Mouse (Mus musculus) midbrain, embryonic 15.5 days (tissue): ENCODE results near the gene Onecut3. TPM values are rescaled to one million over a fixed set of nuclear protein-coding genes. Genes with fewer than 3 reads are reported as not detected.

Experiments
- ATAC-seq: fragments of 200-750 bp; cut with Nextera tagmentation; replicated peaks from 2 replicates; pipeline ENCODE4 v1.8.0; 2017; ENCODE audit warnings: moderate TSS enrichment
- H3K27ac ChIP-seq: fragments of 300-500 bp; sonication (generic); 2 replicates; pipeline ENCODE4 v1.5.1; 2015; ENCODE audit warnings: mild to moderate bottlenecking, inconsistent platforms
- H3K27me3 ChIP-seq: fragments of 300-500 bp; sonication (generic); replicated peaks from 2 replicates; pipeline ENCODE4 v1.6.1; 2015; ENCODE audit warnings: inconsistent platforms
- H3K36me3 ChIP-seq: fragments of 300-500 bp; sonication (generic); replicated peaks from 2 replicates; pipeline ENCODE4 v1.6.1; 2015; ENCODE audit warnings: inconsistent platforms
- H3K4me1 ChIP-seq: fragments of 300-500 bp; sonication (generic); 2 replicates; pipeline ENCODE4 v1.6.1; 2015; ENCODE audit warnings: inconsistent platforms
- H3K4me2 ChIP-seq: fragments of 300-500 bp; sonication (generic); 2 replicates; pipeline ENCODE4 v1.6.1; 2015; ENCODE audit warnings: inconsistent platforms, mild to moderate bottlenecking, moderate library complexity
- H3K4me3 ChIP-seq: fragments of 300-500 bp; sonication (generic); 2 replicates; pipeline ENCODE4 v1.5.1; 2015; ENCODE audit warnings: mild to moderate bottlenecking, inconsistent platforms
- H3K9ac ChIP-seq: fragments of 300-500 bp; sonication (generic); 2 replicates; pipeline ENCODE4 v1.6.1; 2015; ENCODE audit warnings: mild to moderate bottlenecking, inconsistent platforms
- H3K9me3 ChIP-seq: fragments of 300-500 bp; sonication (generic); 2 replicates; pipeline ENCODE4 v1.6.1; 2016; ENCODE audit warnings: inconsistent platforms
- WGBS: fragments of 180-500 bp; shearing (Covaris S2); methylation state at CpG from one replicate; pipeline ENCODE4 v1.1.7; 2015; ENCODE audit warnings: mixed read lengths; 5-methylcytosine and 5-hydroxymethylcytosine counted together
- polyA plus RNA-seq: library from polyadenylated mRNA; unstranded; fragments of >200 nt; fragmentation: Nextera tagmentation; extraction: Ambion mirVana; gene quantifications from 2 replicates; pipeline ENCODE4 v1.2.1, GENCODE M21; 2015

Onecut3 gene
- polyA plus RNA-seq, 1 experiment from 2014 or later, result 2.6 TPM

DNA sequence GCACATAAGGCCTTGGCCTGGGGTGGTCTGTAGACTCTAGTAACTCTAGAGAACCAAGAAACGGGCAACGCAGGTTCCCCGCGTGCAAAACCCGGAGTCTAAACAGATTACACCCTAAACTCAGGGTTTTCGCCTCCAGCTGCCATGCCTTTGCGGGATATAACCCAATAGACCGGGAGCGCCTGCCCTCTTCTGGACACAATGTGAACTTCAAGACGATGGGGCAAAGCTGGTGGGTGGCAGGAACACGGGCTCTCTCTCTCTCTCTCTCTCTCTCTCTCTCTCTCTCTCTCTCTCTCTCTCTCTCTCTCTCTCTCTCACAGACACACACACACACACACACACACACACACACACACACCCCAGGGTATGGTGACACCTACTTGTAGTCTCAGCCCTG is 11.6 kb downstream of the Onecut3 start:
- peaks cover 58% of the 10 kb centered on the region for H3K27me3 ChIP-seq

DNA sequence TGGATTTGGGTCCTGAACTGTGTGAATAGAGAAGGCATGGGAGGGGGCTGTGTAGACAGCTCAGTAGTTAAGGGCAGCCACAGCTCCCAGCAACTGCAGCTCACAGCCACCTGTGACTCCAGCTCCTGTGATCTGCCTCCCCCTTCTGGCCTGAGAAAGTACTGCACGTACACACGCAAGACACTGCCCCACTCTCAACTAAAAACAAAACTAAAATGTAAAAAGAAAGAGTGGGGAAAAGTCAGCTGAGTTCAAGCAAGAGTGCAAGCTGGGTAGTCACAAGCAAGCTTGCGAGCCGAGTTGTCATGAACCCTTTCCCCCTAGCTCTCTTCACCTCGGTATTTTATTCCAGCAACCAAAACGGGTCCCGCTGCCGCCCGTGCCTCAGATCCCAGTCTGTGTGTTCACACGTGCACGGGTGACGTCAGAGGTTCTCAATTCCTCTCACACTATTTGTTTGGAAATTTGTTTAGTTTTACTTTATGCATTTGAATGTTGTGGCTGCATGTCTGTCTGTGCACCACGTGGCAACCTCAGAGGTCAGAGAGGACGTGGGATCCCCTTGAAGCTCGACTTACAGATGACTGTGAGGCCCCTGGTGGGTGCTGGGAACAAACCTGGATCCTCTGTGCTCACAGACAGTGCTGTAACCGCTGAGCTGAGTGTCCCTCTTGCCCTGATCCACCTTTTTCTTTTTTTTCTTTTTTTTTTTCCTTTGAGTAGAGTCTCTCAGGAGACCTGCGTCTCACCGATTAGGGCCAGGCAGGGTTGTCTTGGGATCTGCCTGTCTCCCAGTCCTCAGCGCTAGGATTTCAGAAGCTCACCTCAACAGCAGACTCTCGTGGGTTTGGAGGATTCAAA is 15.0 kb downstream of the Onecut3 start:
- Histone ChIP-seq H3K4me1 (peaks cover 12% of the 10 kb centered on the region), H3K4me3 (peak overlapping the region; percentile 15; the same call in 1 of the 2 replicates), H3K27ac (no peak overlapping the region), H3K36me3 (no peaks in the 10 kb centered on the region), H3K4me2 (peak overlapping the region; percentile 40), H3K9me3 (no peaks in the 10 kb centered on the region), H3K9ac (no peak overlapping the region), H3K27me3 (peaks cover 36% of the 10 kb centered on the region)
- ATAC-seq, result peak; percentile 50
- WGBS, result 8% methylated on average over 20 of the region's 20 CpGs

More for the DNA sequence above, 11.6 kb downstream of the Onecut3 start:
- Histone ChIP-seq H3K9me3 (no peaks in the 10 kb centered on the region), H3K4me2 (no peak overlapping the region), H3K4me1 (peaks cover 8% of the 10 kb centered on the region; the same call in 1 of the 2 replicates), H3K36me3 (no peaks in the 10 kb centered on the region), H3K9ac (no peak overlapping the region), H3K4me3 (no peak overlapping the region), H3K27ac (no peak overlapping the region)
- ATAC-seq, result no peak
- WGBS, result under 1% methylated on average over 11 of the region's 11 CpGs

DNA sequence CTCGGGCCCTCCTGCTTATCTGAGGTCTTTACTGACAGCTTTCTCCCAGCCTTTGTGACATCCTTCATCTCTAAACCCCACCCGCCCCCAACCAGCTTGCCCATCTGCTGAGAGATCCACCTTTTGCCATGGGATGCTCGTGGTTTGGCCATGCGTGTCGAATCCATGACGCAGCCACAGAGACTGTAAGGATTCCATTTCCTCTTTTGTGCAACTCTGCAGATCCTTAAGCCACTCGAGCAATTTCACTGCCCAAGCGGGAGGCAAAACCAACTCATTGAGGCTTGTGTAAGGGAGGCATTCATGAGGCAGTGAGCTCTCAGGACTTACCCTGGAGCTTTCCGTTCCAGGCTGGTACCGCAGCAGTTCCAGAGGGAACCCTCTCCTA is 15.6 kb downstream of the Onecut3 start:
- peaks cover 30% of the 10 kb centered on the region for H3K27me3 ChIP-seq
- ATAC-seq, result no peak
- H3K9me3 ChIP-seq, result no peaks in the 10 kb centered on the region
- no peak overlapping the region for H3K4me3 ChIP-seq
- WGBS, result 48% methylated on average over 10 of the region's 10 CpGs
- no peaks in the 10 kb centered on the region for H3K36me3 ChIP-seq
- H3K4me2 ChIP-seq, result no peak overlapping the region
- no peak overlapping the region for H3K27ac ChIP-seq
- no peak overlapping the region for H3K9ac ChIP-seq
- H3K4me1 ChIP-seq, result peaks cover 12% of the 10 kb centered on the region

DNA sequence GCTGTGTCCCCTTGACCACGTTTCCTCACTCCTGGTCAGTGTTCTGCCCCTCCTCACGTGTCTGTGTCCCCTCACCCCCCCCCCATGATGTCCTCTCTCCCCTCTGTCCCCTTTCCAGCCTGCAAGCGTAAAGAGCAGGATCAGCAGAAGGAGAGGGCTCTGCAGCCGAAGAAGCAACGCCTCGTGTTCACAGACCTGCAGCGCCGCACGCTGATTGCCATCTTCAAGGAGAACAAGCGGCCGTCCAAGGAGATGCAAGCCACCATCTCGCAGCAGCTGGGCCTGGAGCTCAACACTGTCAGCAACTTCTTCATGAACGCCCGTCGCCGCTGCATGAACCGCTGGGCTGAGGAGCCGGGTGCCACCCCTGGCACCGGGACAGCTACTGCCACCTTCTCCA is 19.1 kb downstream of the Onecut3 start:
- ATAC-seq, result no peak
- WGBS, result 8% methylated on average over 19 of the region's 19 CpGs
- Histone ChIP-seq H3K4me2 (peak overlapping the region; percentile 36), H3K4me1 (peaks cover 12% of the 10 kb centered on the region), H3K9me3 (no peaks in the 10 kb centered on the region), H3K27me3 (peaks cover 16% of the 10 kb centered on the region), H3K4me3 (peak overlapping the region; percentile 13; the same call in 1 of the 2 replicates), H3K27ac (no peak overlapping the region), H3K9ac (peak overlapping the region; percentile 4; the same call in 1 of the 2 replicates), H3K36me3 (no peaks in the 10 kb centered on the region)

DNA sequence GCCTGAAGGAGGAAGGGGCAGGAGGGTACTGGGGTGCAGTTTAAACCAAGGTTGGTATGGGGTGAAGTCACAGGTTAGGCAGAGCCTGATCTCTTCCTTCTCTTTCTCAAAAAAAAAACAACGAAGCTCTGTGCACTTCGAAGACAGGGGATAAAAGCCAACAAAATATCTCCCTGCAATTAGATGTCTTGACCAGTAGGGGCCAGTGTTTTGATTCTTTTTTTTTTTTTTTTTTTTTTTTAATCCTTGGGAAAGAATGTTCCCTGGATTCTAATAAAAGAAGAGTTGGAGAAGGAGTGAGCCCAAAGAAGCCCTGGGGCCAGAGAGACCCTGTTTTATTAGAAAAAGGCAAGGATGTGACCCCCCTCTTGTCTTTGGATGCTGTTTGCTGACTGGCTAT is 24.7 kb downstream of the Onecut3 start:
- no peak overlapping the region for H3K4me3 ChIP-seq
- no peak overlapping the region for H3K4me2 ChIP-seq
- WGBS, result 72% methylated on average over 2 of the region's 2 CpGs
- H3K9ac ChIP-seq, result no peak overlapping the region
- no peak overlapping the region for H3K27ac ChIP-seq
- no peaks in the 10 kb centered on the region for H3K27me3 ChIP-seq
- no peaks in the 10 kb centered on the region for H3K4me1 ChIP-seq
- no peaks in the 10 kb centered on the region for H3K9me3 ChIP-seq
- no peak for ATAC-seq
- no peaks in the 10 kb centered on the region for H3K36me3 ChIP-seq

DNA sequence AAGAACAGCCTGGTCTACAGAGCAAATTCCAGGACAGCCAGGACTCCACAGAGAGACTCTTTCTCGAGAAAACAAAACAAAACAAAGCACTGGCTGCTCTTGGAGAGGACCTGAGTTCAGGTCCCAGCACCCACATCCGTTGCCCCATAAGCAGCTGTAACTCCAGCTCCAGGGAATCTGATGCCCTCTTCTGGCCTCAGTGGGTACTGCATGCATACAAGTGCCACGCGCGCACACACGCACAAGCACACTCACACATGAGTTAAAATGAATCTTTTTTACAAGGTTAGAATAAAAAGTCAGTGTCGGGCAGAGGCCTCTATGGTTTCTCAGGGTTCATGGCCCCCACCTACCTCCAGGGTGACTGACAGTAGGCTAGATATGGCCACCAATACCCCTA is 28.7 kb downstream of the Onecut3 start:
- 91% methylated on average over 7 of the region's 7 CpGs for WGBS
- no peak overlapping the region for H3K9ac ChIP-seq
- no peak for ATAC-seq

DNA sequence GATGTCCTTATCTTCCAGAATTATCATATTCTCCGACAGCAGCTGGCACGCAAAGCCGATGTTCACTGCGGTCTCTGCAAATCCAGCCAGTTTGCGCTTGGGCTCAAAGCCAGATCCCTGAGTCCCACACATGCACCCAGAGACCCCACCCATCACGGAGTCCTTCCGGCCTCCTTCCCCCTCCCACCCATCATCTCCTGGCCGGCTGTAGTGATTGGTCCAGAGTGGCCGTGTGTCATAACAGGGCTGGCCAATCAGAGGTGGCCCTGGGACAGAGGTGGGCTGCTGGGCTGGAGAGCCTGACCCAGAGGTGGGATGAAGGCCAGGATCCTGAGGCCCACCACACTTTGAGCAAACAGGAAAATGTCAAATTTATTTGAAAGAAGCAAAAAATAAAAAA is 31.5 kb downstream of the Onecut3 start:
- Histone ChIP-seq H3K4me2 (peak overlapping the region; percentile 36), H3K27ac (no peak overlapping the region), H3K9ac (no peak overlapping the region), H3K9me3 (no peaks in the 10 kb centered on the region), H3K27me3 (no peaks in the 10 kb centered on the region), H3K36me3 (no peaks in the 10 kb centered on the region), H3K4me3 (peak overlapping the region; percentile 22), H3K4me1 (0 out of 2 replicates have a peak, but pooled peaks cover 5% of the 10 kb centered on the region)
- WGBS, result 18% methylated on average over 9 of the region's 9 CpGs
- peak; percentile 92 for ATAC-seq

More for the DNA sequence above, 28.7 kb downstream of the Onecut3 start:
- Histone ChIP-seq H3K4me1 (0 out of 2 replicates have a peak, but pooled peaks cover 5% of the 10 kb centered on the region), H3K4me2 (no peak overlapping the region), H3K27ac (no peak overlapping the region), H3K4me3 (no peak overlapping the region), H3K27me3 (no peaks in the 10 kb centered on the region), H3K36me3 (no peaks in the 10 kb centered on the region), H3K9me3 (no peaks in the 10 kb centered on the region)

DNA sequence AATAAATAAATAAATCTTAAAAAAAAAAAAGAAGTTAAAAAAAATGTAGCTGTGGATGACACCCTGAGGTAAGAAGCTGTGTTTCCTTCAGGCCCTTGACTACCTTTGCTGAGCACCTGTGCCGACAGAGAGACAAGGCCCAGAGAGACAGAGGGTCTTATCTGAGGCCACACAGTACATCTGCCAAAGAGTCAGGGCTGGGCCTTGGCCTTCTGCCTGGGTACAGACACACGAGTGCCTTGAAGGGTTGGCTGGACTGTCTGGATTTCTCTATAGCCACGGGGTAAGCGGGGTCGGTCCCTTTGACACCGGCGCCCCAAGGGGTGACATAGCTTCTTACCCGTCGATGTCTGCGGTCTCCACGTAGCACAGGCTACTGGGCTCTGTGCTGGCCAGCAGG is 38.1 kb downstream of the Onecut3 start:
- no peak overlapping the region for H3K4me2 ChIP-seq
- 88% methylated on average over 11 of the region's 11 CpGs for WGBS
- no peaks in the 10 kb centered on the region for H3K4me1 ChIP-seq
- no peaks in the 10 kb centered on the region for H3K36me3 ChIP-seq
- no peak for ATAC-seq
- no peak overlapping the region for H3K27ac ChIP-seq
- H3K4me3 ChIP-seq, result no peak overlapping the region
- H3K27me3 ChIP-seq, result peaks cover 31% of the 10 kb centered on the region
- H3K9ac ChIP-seq, result no peak overlapping the region
- H3K9me3 ChIP-seq, result no peaks in the 10 kb centered on the region

DNA sequence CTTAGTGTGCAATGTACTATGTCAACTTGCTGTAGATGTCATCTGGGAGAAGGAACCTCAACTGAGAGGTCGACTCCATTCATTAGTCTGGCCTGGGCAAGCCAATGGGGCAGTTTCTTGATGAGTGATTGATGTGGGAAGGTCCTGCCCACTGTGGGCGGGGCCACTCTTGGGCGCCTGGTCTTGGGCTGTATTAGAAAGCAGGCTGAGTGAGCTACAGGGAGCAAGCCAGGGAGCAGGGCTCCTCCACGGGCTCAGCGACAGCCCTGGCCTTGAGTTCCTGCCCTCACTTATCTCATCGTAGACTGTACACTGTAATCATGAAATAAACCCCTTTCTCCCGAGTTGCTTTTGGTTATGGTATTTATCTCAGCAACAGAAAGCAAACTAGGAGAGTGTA is 39.1 kb downstream of the Onecut3 start:
- Histone ChIP-seq H3K4me2 (no peak overlapping the region), H3K4me1 (no peaks in the 10 kb centered on the region), H3K36me3 (no peaks in the 10 kb centered on the region), H3K4me3 (no peak overlapping the region), H3K27ac (no peak overlapping the region), H3K27me3 (peaks cover 40% of the 10 kb centered on the region), H3K9me3 (no peaks in the 10 kb centered on the region), H3K9ac (no peak overlapping the region)
- 18% methylated on average over 7 of the region's 7 CpGs for WGBS
- ATAC-seq, result no peak

DNA sequence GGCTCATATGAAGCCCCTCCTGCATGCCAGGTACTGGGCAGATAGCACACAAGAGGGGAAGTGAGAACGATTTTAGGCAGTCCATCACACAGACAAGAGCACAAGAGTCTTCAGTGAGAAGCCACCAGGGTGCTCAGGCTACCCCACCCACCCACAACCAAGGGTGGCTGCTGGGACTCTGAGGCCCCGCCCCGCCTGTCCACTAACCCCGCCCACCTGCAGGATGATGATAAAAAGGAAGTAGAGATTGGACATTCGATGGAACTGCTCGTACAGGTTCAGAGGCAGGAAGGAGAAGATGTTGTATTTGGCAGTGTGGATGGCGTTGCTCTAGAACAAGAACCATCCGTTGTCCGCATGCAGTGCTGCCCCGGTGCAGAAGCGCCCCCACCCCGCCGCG is 40.4 kb downstream of the Onecut3 start:
- Histone ChIP-seq H3K9ac (no peak overlapping the region), H3K4me1 (peaks cover 4% of the 10 kb centered on the region; the same call in 1 of the 2 replicates), H3K27me3 (peaks cover 43% of the 10 kb centered on the region), H3K27ac (no peak overlapping the region), H3K4me2 (peak overlapping the region; percentile 26), H3K9me3 (no peaks in the 10 kb centered on the region), H3K4me3 (no peak overlapping the region), H3K36me3 (no peaks in the 10 kb centered on the region)
- ATAC-seq, result no peak
- 12% methylated on average over 14 of the region's 14 CpGs for whole genome bisulfite sequencing

DNA sequence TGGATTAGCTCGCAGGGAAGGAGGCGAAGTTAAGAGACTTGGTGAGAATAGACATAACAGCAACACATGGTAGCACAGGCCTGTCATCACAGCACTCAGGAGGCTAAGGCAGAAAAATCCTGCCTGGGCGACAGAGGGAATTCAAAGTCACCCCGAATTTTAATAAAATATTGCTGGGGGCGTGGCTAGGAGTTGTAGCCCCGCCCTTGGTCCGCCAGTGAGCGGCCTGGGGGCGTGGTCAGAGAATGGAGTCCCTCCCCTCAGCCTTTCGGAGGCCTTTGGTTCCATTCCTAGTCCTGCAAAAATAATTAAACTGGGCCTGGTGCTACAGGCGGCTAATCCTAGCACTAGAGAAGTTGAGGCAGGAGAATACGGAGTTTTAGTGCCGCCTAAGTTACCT is 41.1 kb downstream of the Onecut3 start:
- Histone ChIP-seq H3K4me3 (no peak overlapping the region), H3K27ac (no peak overlapping the region), H3K9ac (no peak overlapping the region), H3K4me1 (peaks cover 4% of the 10 kb centered on the region; the same call in 1 of the 2 replicates), H3K9me3 (no peaks in the 10 kb centered on the region), H3K4me2 (peak overlapping the region; percentile 26; the same call in 1 of the 2 replicates), H3K27me3 (peaks cover 43% of the 10 kb centered on the region), H3K36me3 (no peaks in the 10 kb centered on the region)
- 10% methylated on average over 13 of the region's 13 CpGs for WGBS
- no peak for ATAC-seq

DNA sequence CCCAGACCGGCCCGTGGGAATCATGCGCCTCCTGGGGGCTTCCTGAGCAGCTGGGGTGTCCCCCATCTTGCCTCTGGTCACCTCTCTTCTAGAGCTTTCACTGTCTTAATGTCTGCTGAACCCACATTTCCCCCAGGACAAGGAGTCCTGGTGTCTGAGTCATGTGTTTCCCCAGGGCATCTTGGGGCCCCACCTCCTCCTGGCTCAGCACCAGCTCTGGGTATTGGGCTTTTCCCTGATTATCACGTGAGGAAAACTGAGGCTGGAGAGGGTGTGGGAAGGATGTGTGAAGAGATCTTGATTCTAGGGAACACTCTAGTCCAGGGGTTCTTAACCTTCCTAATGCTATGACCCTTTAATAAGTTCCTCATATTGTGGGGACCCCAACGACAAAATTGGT is 43.5 kb downstream of the Onecut3 start:
- WGBS, result 59% methylated on average over 5 of the region's 5 CpGs
- H3K27me3 ChIP-seq, result peaks cover 43% of the 10 kb centered on the region
- ATAC-seq, result no peak

More for the DNA sequence above, 43.5 kb downstream of the Onecut3 start:
- Histone ChIP-seq H3K36me3 (peaks cover 8% of the 10 kb centered on the region; the same call in 1 of the 2 replicates), H3K4me3 (no peak overlapping the region), H3K4me2 (no peak overlapping the region), H3K9me3 (no peaks in the 10 kb centered on the region), H3K4me1 (peaks cover 4% of the 10 kb centered on the region; the same call in 1 of the 2 replicates), H3K9ac (no peak overlapping the region), H3K27ac (no peak overlapping the region)
